Mouse (Mus musculus): ENCODE measurements around the gene Stx17. TPM values are rescaled to one million over a fixed set of nuclear protein-coding genes. Genes with fewer than 3 reads are reported as not detected.

The Stx17 gene
- polyA plus RNA-seq, 2 experiments from 2014 or later: 9.8 to 11.0 TPM

DNA sequence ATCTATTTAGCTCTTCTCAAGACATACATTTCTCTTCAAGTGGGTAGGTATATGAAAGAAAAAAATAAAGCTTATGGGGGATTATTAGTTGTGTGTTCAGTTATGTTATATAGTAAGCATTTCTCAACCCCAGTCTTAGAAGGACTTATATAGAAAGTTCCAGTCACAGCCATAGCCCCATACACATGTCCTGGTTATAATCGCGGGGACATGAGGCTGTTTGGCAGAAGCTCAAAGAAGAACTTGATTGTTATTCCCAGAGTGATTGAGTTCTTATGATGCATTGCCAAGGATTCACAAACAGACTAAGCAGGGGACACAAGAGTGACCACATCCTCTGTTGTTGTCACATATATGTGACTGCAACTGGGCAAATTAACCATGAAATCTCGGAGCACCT, 51.0 kb downstream of the Stx17 start:
- ATAC-seq: no peak

DNA sequence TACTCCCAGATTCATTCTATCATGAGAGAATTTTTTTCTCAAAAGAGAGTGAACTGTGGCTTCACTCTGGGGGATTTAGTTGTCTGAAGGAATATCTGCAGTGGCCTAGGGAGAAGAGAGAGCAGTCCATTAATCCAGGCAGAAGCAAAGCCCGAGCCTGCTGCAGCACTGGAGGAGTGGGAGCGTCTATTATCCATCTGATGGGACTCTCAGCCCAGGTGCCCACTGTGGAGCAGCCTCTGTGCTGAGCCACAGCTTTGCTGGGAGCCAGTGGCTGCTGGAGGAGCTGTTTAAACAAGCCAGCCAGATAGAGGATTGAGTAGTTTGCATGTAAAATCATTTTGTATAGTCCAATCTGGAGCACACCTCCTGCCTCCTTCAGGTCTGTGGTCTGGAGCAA, 56.2 kb downstream of the Stx17 start:
- ATAC-seq: no peak

DNA sequence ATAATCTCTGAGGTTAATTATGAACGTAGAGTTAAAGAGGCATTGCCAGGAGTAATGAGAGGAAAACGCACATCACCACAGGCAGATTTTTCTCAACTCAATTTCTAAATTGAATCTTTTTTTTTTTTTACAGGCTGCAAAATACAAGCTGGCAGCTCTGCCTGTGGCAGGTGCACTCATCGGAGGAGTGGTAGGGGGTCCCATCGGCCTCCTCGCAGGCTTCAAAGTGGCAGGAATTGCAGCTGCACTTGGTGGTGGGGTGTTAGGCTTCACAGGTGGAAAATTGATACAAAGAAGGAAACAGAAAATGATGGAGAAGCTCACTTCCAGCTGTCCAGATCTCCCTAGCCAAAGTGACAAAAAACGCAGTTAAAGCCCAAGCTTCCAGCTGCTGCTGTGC, 56.7 kb downstream of the Stx17 start:
- ATAC-seq: no peak

DNA sequence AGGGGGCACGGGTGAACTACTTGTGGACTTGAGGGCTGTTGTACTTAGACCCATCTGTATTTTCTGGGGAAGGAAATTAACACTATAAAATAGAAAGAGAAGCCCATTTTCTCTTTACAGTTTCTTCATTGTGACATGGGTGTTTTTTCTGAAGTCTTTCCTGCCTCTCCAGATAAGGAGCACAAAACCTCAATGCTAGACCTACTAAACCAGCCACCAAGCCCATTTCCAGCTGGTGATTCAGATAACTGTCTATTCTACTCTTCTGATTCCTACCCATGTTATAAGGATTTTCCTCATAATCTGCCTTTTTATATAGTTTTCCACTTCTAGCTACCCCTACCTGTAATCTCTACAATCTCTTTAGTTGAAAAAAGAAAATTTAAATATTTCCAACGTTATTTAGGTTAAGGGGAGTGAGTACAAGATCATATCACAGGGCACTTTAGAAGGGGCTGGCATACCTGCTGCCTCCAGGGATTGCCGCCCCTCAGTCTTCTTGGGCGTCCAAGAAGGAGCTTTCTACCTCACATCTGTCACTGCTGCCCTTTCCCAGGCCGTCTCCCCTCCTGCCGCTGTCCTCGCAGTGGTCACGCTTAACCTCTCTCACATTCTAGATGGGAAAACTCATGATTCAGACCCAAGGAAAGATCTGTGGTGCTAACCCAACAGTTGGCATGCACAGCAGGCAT, 57.5 kb downstream of the Stx17 start:
- no peak for ATAC-seq

DNA sequence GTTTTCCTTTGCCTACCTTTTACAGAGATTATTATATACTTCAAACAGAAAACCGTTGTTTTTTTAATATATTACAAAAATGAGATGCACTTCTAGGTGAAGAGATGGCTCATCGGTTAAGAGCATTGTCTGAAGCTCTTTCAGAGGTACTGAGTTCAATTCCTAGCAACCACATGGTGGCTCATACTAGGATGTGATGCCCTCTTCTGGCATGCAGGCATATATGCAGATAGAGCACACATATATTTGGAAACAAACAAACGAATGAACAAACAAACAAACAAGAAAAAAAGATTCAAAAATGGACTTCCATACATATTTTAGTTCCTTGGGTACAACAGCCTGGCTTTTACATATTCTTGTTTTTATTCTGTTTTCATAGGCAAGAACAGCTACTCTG, 73.2 kb downstream of the Stx17 start:
- ATAC-seq: no peak

DNA sequence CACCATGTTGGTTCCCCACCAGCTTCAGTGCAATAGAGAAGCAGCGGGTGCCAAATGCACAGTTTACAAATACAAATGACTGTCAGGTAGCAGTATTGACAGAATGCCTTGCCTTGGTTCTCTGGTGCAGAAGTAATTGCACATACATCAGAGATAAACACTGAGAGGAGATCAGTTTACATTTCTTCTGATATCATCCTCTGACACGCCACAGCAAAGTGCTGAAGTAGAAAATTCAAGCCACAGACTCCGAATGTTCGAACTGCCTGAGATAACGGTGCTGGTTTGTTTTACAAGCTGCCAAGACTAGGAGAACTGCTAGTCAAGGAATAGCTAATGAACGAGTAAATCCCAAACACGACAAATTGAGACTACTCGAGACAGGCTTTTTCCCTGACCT, 73.7 kb downstream of the Stx17 start:
- ATAC-seq: no peak

DNA sequence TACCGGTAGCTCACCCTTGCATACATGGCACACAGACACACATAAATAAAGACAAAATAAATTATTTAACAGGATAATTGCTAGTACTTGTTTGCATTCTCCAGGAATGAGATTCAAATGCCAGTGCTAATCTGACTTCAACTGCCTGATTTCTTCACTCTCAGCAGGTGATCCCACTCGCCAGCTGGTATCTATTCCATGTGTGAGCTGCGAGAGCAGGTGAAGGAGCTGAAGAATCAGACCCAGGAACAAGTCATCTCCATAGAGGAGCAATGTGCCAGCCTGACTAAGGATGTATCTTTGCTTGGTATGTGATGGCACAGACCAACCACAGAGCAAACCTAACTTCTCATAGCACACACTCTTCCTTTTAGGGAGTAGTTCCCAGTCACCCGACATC, 78.8 kb downstream of the Stx17 start:
- ATAC-seq: no peak

DNA sequence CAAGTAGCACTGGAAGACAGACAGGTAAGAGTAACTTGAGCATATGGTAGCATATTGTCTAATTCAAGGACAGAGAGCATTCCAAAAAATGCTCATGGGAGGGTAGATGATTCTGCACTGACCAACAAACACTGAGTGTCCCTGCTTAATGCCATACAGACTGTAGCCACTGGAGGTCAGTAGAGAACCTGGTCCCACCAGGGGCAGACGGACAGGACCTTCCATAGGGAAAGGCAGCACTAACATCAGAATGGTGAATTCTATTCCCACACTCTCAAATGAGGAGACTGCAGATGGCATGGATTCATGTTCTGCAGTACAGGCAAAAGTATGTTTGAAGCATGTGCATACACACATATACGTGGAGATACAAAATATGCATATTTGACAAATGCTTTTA, 100.5 kb downstream of the Stx17 start:
- ATAC-seq: no peak

DNA sequence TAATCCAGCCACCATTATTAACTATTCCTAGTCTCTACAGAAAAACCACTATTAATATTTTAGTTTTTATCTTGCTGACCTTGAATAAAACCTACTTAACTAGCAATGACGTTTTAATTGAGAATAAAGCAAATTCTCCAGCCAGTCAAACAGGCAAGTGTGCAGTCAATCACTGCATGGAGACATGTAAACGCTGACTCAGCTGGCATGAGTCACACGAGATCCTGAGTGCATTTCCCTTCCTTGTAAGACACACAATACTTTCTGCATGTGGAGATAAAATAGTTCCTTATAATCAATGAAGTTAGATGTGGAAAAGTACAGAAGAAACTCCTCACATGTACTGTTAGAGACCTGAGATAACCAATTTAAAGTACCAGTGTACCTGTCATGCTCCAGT, 100.9 kb downstream of the Stx17 start:
- ATAC-seq: no peak

DNA sequence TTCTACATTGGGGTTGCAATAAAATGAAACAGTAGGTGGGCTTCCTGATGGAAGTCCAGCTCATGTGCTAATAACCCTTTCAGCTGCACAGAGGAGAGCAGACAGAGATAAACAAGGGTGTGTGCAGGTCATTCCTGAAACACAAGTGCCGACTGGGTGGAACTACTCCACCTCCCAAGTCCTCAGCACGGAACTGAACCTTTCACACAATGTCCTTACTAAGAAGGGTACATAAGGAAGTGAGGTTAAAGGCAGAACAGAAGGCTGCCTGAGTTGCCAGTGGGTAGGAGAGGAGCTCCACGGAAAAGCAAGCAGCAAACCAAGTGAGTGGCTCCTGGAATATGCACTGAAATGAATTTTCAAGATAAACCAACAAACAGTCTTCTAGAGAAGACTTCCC, 102.1 kb downstream of the Stx17 start:
- ATAC-seq: no peak

Other genes starting within 250 kb of the Stx17 start
- 1 to 10 TPM; 2.0 to 3.5 TPM for gene Nr4a3, start 79.8 kb upstream of the Stx17 start, polyA plus RNA-seq (2017; shearing (Covaris generic))
- gene Erp44, start 154.6 kb downstream of the Stx17 start, polyA plus RNA-seq (2017; shearing (Covaris generic)): 10 to 100 TPM; 56.1 to 71.5 TPM
- gene Invs, start 154.8 kb downstream of the Stx17 start, polyA plus RNA-seq (2017; shearing (Covaris generic)): 10 to 100 TPM in 1 of 2 experiments, 1 to 10 TPM in 1; 9.4 to 10.5 TPM

Measured in activated CD4-positive, CD25-positive, alpha-beta regulatory T cell, adult 4 months (primary cell).